Mouse (Mus musculus): ENCODE results near the gene Tbck.

Tbck gene

GRCm38 (mm10) chr3:132655955-132656354 is 28.0 kb upstream of the Tbck start:
- no peak for TF ChIP-seq NANOG (IDR thresholded peaks at IDR 0.05; ENCODE audit: borderline replicate concordance, low read length)
- TF ChIP-seq CTCF (conservative IDR thresholded peaks at IDR 0.05; ENCODE audit: low read length), result no peak
- Histone ChIP-seq H3K36me3 (ENCODE audit: insufficient read depth, low read length) (peaks cover 27% of the 10 kb centered on the region), H3K9me3 (ENCODE audit: low read length) (no peaks in the 10 kb centered on the region), H3K4me1 (replicated peaks; ENCODE audit: low read depth, low read length) (no peaks in the 10 kb centered on the region), H3K4me3 (replicated peaks; ENCODE audit: low read length) (no peak overlapping the region), H3K27me3 (ENCODE audit: insufficient read depth, low read length) (no peaks in the 10 kb centered on the region)

GRCm38 (mm10) chr3:132677494-132677893 is 6.5 kb upstream of the Tbck start:
- Histone ChIP-seq H3K4me3 (replicated peaks; ENCODE audit: low read length) (no peak overlapping the region), H3K9me3 (ENCODE audit: low read length) (no peaks in the 10 kb centered on the region), H3K27me3 (ENCODE audit: insufficient read depth, low read length) (no peaks in the 10 kb centered on the region), H3K36me3 (ENCODE audit: insufficient read depth, low read length) (peaks cover 39% of the 10 kb centered on the region), H3K4me1 (replicated peaks; ENCODE audit: low read depth, low read length) (peaks cover 9% of the 10 kb centered on the region)
- TF ChIP-seq CTCF (conservative IDR thresholded peaks at IDR 0.05; ENCODE audit: low read length), result no peak
- no peak for TF ChIP-seq NANOG (IDR thresholded peaks at IDR 0.05; ENCODE audit: borderline replicate concordance, low read length)
- no peak for TF ChIP-seq POU5F1 (IDR thresholded peaks at IDR 0.05; ENCODE audit: borderline replicate concordance, low read length)

GRCm38 (mm10) chr3:132684231-132684928 is 436 bp downstream of the Tbck start, which contains the start of gene Aimp1:
TSS of gene Aimp1 (minus strand) at chr3:132684370.
- peaks cover 4% of the 10 kb centered on the region; the same call in 1 of the 2 replicates for H3K36me3 ChIP-seq (ENCODE audit: insufficient read depth, low read length)
- H3K27me3 ChIP-seq (ENCODE audit: insufficient read depth, low read length), result no peaks in the 10 kb centered on the region
- H3K4me1 ChIP-seq (replicated peaks; ENCODE audit: low read depth, low read length), result peaks cover 26% of the 10 kb centered on the region
- no peaks in the 10 kb centered on the region for H3K9me3 ChIP-seq (ENCODE audit: low read length)
- TF ChIP-seq POU5F1 (IDR thresholded peaks at IDR 0.05; ENCODE audit: borderline replicate concordance, low read length), result no peak
- no peak for TF ChIP-seq CTCF (conservative IDR thresholded peaks at IDR 0.05; ENCODE audit: low read length)
- TF ChIP-seq NANOG (IDR thresholded peaks at IDR 0.05; ENCODE audit: borderline replicate concordance, low read length), result no peak
- peak within 1 kb of the TSS; percentile 97 for H3K4me3 ChIP-seq (replicated peaks; ENCODE audit: low read length)

GRCm38 (mm10) chr3:132701368-132701767 is 17.4 kb downstream of the Tbck start:
- H3K4me3 ChIP-seq (replicated peaks; ENCODE audit: low read length), result no peak overlapping the region
- H3K27me3 ChIP-seq (ENCODE audit: insufficient read depth, low read length), result no peaks in the 10 kb centered on the region
- no peaks in the 10 kb centered on the region for H3K4me1 ChIP-seq (replicated peaks; ENCODE audit: low read depth, low read length)
- TF ChIP-seq NANOG (IDR thresholded peaks at IDR 0.05; ENCODE audit: borderline replicate concordance, low read length), result no peak
- no peak for TF ChIP-seq POU5F1 (IDR thresholded peaks at IDR 0.05; ENCODE audit: borderline replicate concordance, low read length)
- no peak for TF ChIP-seq CTCF (conservative IDR thresholded peaks at IDR 0.05; ENCODE audit: low read length)
- H3K9me3 ChIP-seq (ENCODE audit: low read length), result no peaks in the 10 kb centered on the region
- H3K36me3 ChIP-seq (ENCODE audit: insufficient read depth, low read length), result no peaks in the 10 kb centered on the region

GRCm38 (mm10) chr3:132704216-132704615 is 20.3 kb downstream of the Tbck start:
- TF ChIP-seq POU5F1 (IDR thresholded peaks at IDR 0.05; ENCODE audit: borderline replicate concordance, low read length) (no peak), NANOG (IDR thresholded peaks at IDR 0.05; ENCODE audit: borderline replicate concordance, low read length) (no peak), CTCF (conservative IDR thresholded peaks at IDR 0.05; ENCODE audit: low read length) (no peak)
- Histone ChIP-seq H3K36me3 (ENCODE audit: insufficient read depth, low read length) (no peaks in the 10 kb centered on the region), H3K4me3 (replicated peaks; ENCODE audit: low read length) (no peak overlapping the region), H3K27me3 (ENCODE audit: insufficient read depth, low read length) (no peaks in the 10 kb centered on the region), H3K4me1 (replicated peaks; ENCODE audit: low read depth, low read length) (no peaks in the 10 kb centered on the region), H3K9me3 (ENCODE audit: low read length) (no peaks in the 10 kb centered on the region)

- Histone ChIP-seq H3K27me3 (ENCODE audit: insufficient read depth, low read length) (no peaks in the 10 kb centered on the region), H3K9me3 (ENCODE audit: low read length) (no peaks in the 10 kb centered on the region), H3K4me1 (replicated peaks; ENCODE audit: low read depth, low read length) (no peaks in the 10 kb centered on the region), H3K36me3 (ENCODE audit: insufficient read depth, low read length) (no peaks in the 10 kb centered on the region), H3K4me3 (replicated peaks; ENCODE audit: low read length) (no peak overlapping the region)
- TF ChIP-seq NANOG (IDR thresholded peaks at IDR 0.05; ENCODE audit: borderline replicate concordance, low read length), result no peak
- no peak for TF ChIP-seq POU5F1 (IDR thresholded peaks at IDR 0.05; ENCODE audit: borderline replicate concordance, low read length)
- TF ChIP-seq CTCF (conservative IDR thresholded peaks at IDR 0.05; ENCODE audit: low read length), result peak; percentile 58
These were observed 23.0 kb downstream of the Tbck start for GRCm38 (mm10) chr3:132706977-132707376.

GRCm38 (mm10) chr3:132713913-132714312 is 30.0 kb downstream of the Tbck start:
- Histone ChIP-seq H3K4me3 (replicated peaks; ENCODE audit: low read length) (no peak overlapping the region), H3K36me3 (ENCODE audit: insufficient read depth, low read length) (peaks cover 4% of the 10 kb centered on the region; the same call in 1 of the 2 replicates), H3K9me3 (ENCODE audit: low read length) (no peaks in the 10 kb centered on the region), H3K27me3 (ENCODE audit: insufficient read depth, low read length) (no peaks in the 10 kb centered on the region), H3K4me1 (replicated peaks; ENCODE audit: low read depth, low read length) (no peaks in the 10 kb centered on the region)
- TF ChIP-seq NANOG (IDR thresholded peaks at IDR 0.05; ENCODE audit: borderline replicate concordance, low read length) (no peak), CTCF (conservative IDR thresholded peaks at IDR 0.05; ENCODE audit: low read length) (no peak)

- H3K9me3 ChIP-seq (ENCODE audit: low read length), result no peaks in the 10 kb centered on the region
- TF ChIP-seq POU5F1 (IDR thresholded peaks at IDR 0.05; ENCODE audit: borderline replicate concordance, low read length), result no peak
- TF ChIP-seq NANOG (IDR thresholded peaks at IDR 0.05; ENCODE audit: borderline replicate concordance, low read length), result no peak
- TF ChIP-seq CTCF (conservative IDR thresholded peaks at IDR 0.05; ENCODE audit: low read length), result no peak
- H3K4me1 ChIP-seq (replicated peaks; ENCODE audit: low read depth, low read length), result no peaks in the 10 kb centered on the region
- no peak overlapping the region for H3K4me3 ChIP-seq (replicated peaks; ENCODE audit: low read length)
- no peaks in the 10 kb centered on the region for H3K27me3 ChIP-seq (ENCODE audit: insufficient read depth, low read length)
- H3K36me3 ChIP-seq (ENCODE audit: insufficient read depth, low read length), result peaks cover 4% of the 10 kb centered on the region; the same call in 1 of the 2 replicates
These were observed 33.4 kb downstream of the Tbck start for GRCm38 (mm10) chr3:132717316-132717715.

GRCm38 (mm10) chr3:132724326-132724725 is 40.4 kb downstream of the Tbck start:
- Histone ChIP-seq H3K4me3 (replicated peaks; ENCODE audit: low read length) (no peak overlapping the region), H3K36me3 (ENCODE audit: insufficient read depth, low read length) (peaks cover 7% of the 10 kb centered on the region), H3K27me3 (ENCODE audit: insufficient read depth, low read length) (no peaks in the 10 kb centered on the region), H3K4me1 (replicated peaks; ENCODE audit: low read depth, low read length) (no peaks in the 10 kb centered on the region), H3K9me3 (ENCODE audit: low read length) (no peaks in the 10 kb centered on the region)
- TF ChIP-seq NANOG (IDR thresholded peaks at IDR 0.05; ENCODE audit: borderline replicate concordance, low read length), result no peak
- no peak for TF ChIP-seq POU5F1 (IDR thresholded peaks at IDR 0.05; ENCODE audit: borderline replicate concordance, low read length)
- no peak for TF ChIP-seq CTCF (conservative IDR thresholded peaks at IDR 0.05; ENCODE audit: low read length)
